Mouse (Mus musculus): ENCODE measurements at regions not wholly inside any gene's neighbourhood (a gene's known extent, or its start where the extent isn't known, plus 50 kb on each side); places are given as distances from the start of the nearest gene placed in this dataset.
"Not testable (repeated sequence)": the region's sequence is repeated elsewhere in the genome, so short reads cannot be mapped to it uniquely, and the experiment has no call there.

GRCm38 (mm10) chr14:120806553-120806893 lies 104.5 kb upstream of the Ipo5 start:
- in situ Hi-C loops (cut with MboI; ENCODE audit: low sequenced_read_pairs in 2 of 2, unreplicated experiment in 2 of 2), result no loop called here

DNA sequence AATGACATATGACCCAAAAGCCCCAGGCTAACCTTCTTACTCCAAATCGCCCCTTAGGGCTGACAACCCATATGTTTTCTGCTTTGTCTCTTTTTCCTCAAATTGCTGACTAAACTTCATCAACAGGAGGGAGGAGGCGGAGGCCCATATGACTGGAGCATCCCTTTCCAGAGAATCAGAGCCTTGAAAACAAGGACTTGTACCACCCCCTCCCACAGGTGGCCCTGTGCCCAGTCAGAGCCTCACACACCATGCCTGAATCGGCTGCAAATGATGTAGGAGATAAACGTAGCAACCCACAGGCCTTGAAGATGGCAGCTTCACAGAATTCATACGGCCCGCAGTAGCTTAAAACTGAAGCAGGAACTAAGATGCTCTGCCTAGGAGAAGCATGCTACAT lies 101.7 kb upstream of the Ipo5 start:
- Histone ChIP-seq H3K9ac (ENCODE audit: insufficient read depth, low read depth, low read length, poor library complexity, severe bottlenecking) (no peak overlapping the region), H3K4me1 (ENCODE audit: control insufficient read depth in 2 of 2, insufficient read depth in 2 of 2, low read length in 2 of 2, poor library complexity in 1 of 2) (peaks cover 4 to 13% of the 10 kb centered on the region in 2 experiments; a peak in 2 of 4 replicates), H3K4me3 (ENCODE audit: insufficient read depth in 1 of 2, low read depth in 1 of 2, low read length in 2 of 2, poor library complexity in 1 of 2, severe bottlenecking in 1 of 2) (no peak overlapping the region), H3K27ac (ENCODE audit: insufficient read depth, low read depth, low read length, poor library complexity, severe bottlenecking) (no peak overlapping the region), H3K9me3 (ENCODE audit: control insufficient read depth, insufficient read depth, low read depth, low read length) (no peaks in the 10 kb centered on the region), H3K36me3 (ENCODE audit: control insufficient read depth, insufficient read depth, low read length, poor library complexity, severe bottlenecking) (no peaks in the 10 kb centered on the region)
- no peak for DNase-seq (ENCODE audit: low read depth, low spot score)
- TF ChIP-seq ZNF384 (IDR thresholded peaks at IDR 0.05; ENCODE audit: low read depth, low read length), result no peak
- TF ChIP-seq MAFK (IDR thresholded peaks at IDR 0.05; ENCODE audit: insufficient read depth, low read depth, low read length), result no peak
- no peak for TF ChIP-seq ZC3H11A (IDR thresholded peaks at IDR 0.05; ENCODE audit: borderline replicate concordance, low read depth, low read length)
- no peak for TF ChIP-seq HCFC1 (IDR thresholded peaks at IDR 0.05; ENCODE audit: borderline replicate concordance, insufficient read depth, low read length)
- no peak for TF ChIP-seq CHD2 (IDR thresholded peaks at IDR 0.05; ENCODE audit: low read depth, low read length)
- in situ Hi-C loops (cut with MboI; ENCODE audit: low sequenced_read_pairs in 2 of 2, unreplicated experiment in 2 of 2), result no loop called here

More at GRCm38 (mm10) chr14:120806553-120806893, 104.5 kb upstream of the Ipo5 start:
- Histone ChIP-seq H3K4me1 (ENCODE audit: control insufficient read depth in 2 of 2, insufficient read depth in 2 of 2, low read length in 2 of 2, poor library complexity in 1 of 2) (peaks cover 9 to 21% of the 10 kb centered on the region in 2 experiments; a peak in 3 of 4 replicates), H3K4me3 (ENCODE audit: insufficient read depth in 1 of 2, low read depth in 1 of 2, low read length in 2 of 2, poor library complexity in 1 of 2, severe bottlenecking in 1 of 2) (no peak overlapping the region), H3K9me3 (ENCODE audit: control insufficient read depth, insufficient read depth, low read depth, low read length) (no peaks in the 10 kb centered on the region), H3K9ac (ENCODE audit: insufficient read depth, low read depth, low read length, poor library complexity, severe bottlenecking) (no peak overlapping the region), H3K27ac (ENCODE audit: insufficient read depth, low read depth, low read length, poor library complexity, severe bottlenecking) (no peak overlapping the region), H3K36me3 (ENCODE audit: control insufficient read depth, insufficient read depth, low read length, poor library complexity, severe bottlenecking) (no peaks in the 10 kb centered on the region)
- DNase-seq (ENCODE audit: low read depth, low spot score), result no peak
- no peak for TF ChIP-seq ZC3H11A (IDR thresholded peaks at IDR 0.05; ENCODE audit: borderline replicate concordance, low read depth, low read length)
- no peak for TF ChIP-seq HCFC1 (IDR thresholded peaks at IDR 0.05; ENCODE audit: borderline replicate concordance, insufficient read depth, low read length)
- TF ChIP-seq MAFK (IDR thresholded peaks at IDR 0.05; ENCODE audit: insufficient read depth, low read depth, low read length), result no peak
- TF ChIP-seq ZNF384 (IDR thresholded peaks at IDR 0.05; ENCODE audit: low read depth, low read length), result no peak
- TF ChIP-seq CHD2 (IDR thresholded peaks at IDR 0.05; ENCODE audit: low read depth, low read length), result no peak

GRCm38 (mm10) chr14:120813938-120814337 lies 97.1 kb upstream of the Ipo5 start:
- no peaks in the 10 kb centered on the region for H3K36me3 ChIP-seq (ENCODE audit: control insufficient read depth, insufficient read depth, low read length, poor library complexity, severe bottlenecking)
- no peak overlapping the region for H3K27ac ChIP-seq (ENCODE audit: insufficient read depth, low read depth, low read length, poor library complexity, severe bottlenecking)
- in situ Hi-C loops (cut with MboI; ENCODE audit: low sequenced_read_pairs in 2 of 2, unreplicated experiment in 2 of 2), result no loop called here
- DNase-seq (ENCODE audit: low read depth, low spot score), result no peak
- H3K9ac ChIP-seq (ENCODE audit: insufficient read depth, low read depth, low read length, poor library complexity, severe bottlenecking), result no peak overlapping the region
- no peaks in the 10 kb centered on the region for H3K9me3 ChIP-seq (ENCODE audit: control insufficient read depth, insufficient read depth, low read depth, low read length)
- H3K4me3 ChIP-seq (ENCODE audit: insufficient read depth in 1 of 2, low read depth in 1 of 2, low read length in 2 of 2, poor library complexity in 1 of 2, severe bottlenecking in 1 of 2), result no peak overlapping the region
- H3K4me1 ChIP-seq (ENCODE audit: control insufficient read depth in 2 of 2, insufficient read depth in 2 of 2, low read length in 2 of 2, poor library complexity in 1 of 2), result no peaks in the 10 kb centered on the region
- TF ChIP-seq CHD2 (IDR thresholded peaks at IDR 0.05; ENCODE audit: low read depth, low read length) (no peak), MAFK (IDR thresholded peaks at IDR 0.05; ENCODE audit: insufficient read depth, low read depth, low read length) (no peak), ZC3H11A (IDR thresholded peaks at IDR 0.05; ENCODE audit: borderline replicate concordance, low read depth, low read length) (no peak), HCFC1 (IDR thresholded peaks at IDR 0.05; ENCODE audit: borderline replicate concordance, insufficient read depth, low read length) (no peak), ZNF384 (IDR thresholded peaks at IDR 0.05; ENCODE audit: low read depth, low read length) (no peak)

GRCm38 (mm10) chr14:120815126-120815525 lies 95.9 kb upstream of the Ipo5 start:
- in situ Hi-C loops (cut with MboI; ENCODE audit: low sequenced_read_pairs in 2 of 2, unreplicated experiment in 2 of 2); H3K36me3 ChIP-seq (ENCODE audit: control insufficient read depth, insufficient read depth, low read length, poor library complexity, severe bottlenecking); H3K27ac ChIP-seq (ENCODE audit: insufficient read depth, low read depth, low read length, poor library complexity, severe bottlenecking); H3K9me3 ChIP-seq (ENCODE audit: control insufficient read depth, insufficient read depth, low read depth, low read length); H3K4me1 ChIP-seq (ENCODE audit: control insufficient read depth in 2 of 2, insufficient read depth in 2 of 2, low read length in 2 of 2, poor library complexity in 1 of 2); DNase-seq (ENCODE audit: low read depth, low spot score); H3K4me3 ChIP-seq (ENCODE audit: insufficient read depth in 1 of 2, low read depth in 1 of 2, low read length in 2 of 2, poor library complexity in 1 of 2, severe bottlenecking in 1 of 2); H3K9ac ChIP-seq (ENCODE audit: insufficient read depth, low read depth, low read length, poor library complexity, severe bottlenecking): not testable (repeated sequence)

GRCm38 (mm10) chr14:120816529-120816928 lies 94.5 kb upstream of the Ipo5 start:
- in situ Hi-C loops (cut with MboI; ENCODE audit: low sequenced_read_pairs in 2 of 2, unreplicated experiment in 2 of 2), result no loop called here
- Histone ChIP-seq H3K9me3 (ENCODE audit: control insufficient read depth, insufficient read depth, low read depth, low read length) (no peaks in the 10 kb centered on the region), H3K36me3 (ENCODE audit: control insufficient read depth, insufficient read depth, low read length, poor library complexity, severe bottlenecking) (no peaks in the 10 kb centered on the region), H3K9ac (ENCODE audit: insufficient read depth, low read depth, low read length, poor library complexity, severe bottlenecking) (no peak overlapping the region), H3K4me1 (ENCODE audit: control insufficient read depth in 2 of 2, insufficient read depth in 2 of 2, low read length in 2 of 2, poor library complexity in 1 of 2) (no peaks in the 10 kb centered on the region), H3K4me3 (ENCODE audit: insufficient read depth in 1 of 2, low read depth in 1 of 2, low read length in 2 of 2, poor library complexity in 1 of 2, severe bottlenecking in 1 of 2) (no peak overlapping the region), H3K27ac (ENCODE audit: insufficient read depth, low read depth, low read length, poor library complexity, severe bottlenecking) (no peak overlapping the region)
- TF ChIP-seq CHD2 (IDR thresholded peaks at IDR 0.05; ENCODE audit: low read depth, low read length), result no peak
- TF ChIP-seq ZNF384 (IDR thresholded peaks at IDR 0.05; ENCODE audit: low read depth, low read length), result no peak
- no peak for TF ChIP-seq ZC3H11A (IDR thresholded peaks at IDR 0.05; ENCODE audit: borderline replicate concordance, low read depth, low read length)
- no peak for TF ChIP-seq MAFK (IDR thresholded peaks at IDR 0.05; ENCODE audit: insufficient read depth, low read depth, low read length)
- no peak for TF ChIP-seq HCFC1 (IDR thresholded peaks at IDR 0.05; ENCODE audit: borderline replicate concordance, insufficient read depth, low read length)
- no peak for DNase-seq (ENCODE audit: low read depth, low spot score)
